Mouse (Mus musculus): ENCODE measurements around the gene Ube2q2.
"Not testable (repeated sequence)": the region's sequence is repeated elsewhere in the genome, so short reads cannot be mapped to it uniquely, and the experiment has no call there.

DNA sequence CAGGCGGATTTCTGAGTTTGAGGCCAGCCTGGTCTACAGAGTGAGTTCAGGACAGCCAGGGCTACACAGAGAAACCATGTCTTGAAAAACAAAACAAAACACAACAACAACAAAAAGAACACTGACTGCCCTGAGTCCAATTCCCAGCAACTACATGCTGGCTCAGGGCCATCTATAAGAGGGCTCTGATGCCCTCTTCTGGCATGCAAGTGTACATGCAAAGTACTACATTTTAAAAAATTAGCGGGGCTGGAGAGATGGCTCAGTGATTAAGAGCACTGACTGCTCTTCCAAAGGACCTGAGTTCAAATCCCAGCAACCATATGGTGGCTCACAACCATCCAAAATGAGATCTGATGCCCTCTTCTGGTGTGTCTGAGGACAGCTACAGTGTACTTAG is 103.4 kb downstream of the Ube2q2 start:
- not testable (repeated sequence) for TF ChIP-seq MYOD1 (IDR thresholded peaks at IDR 0.05; ENCODE audit: control insufficient read depth in 1 of 3, insufficient read length in 2 of 3, low read depth in 2 of 3); MYOG (IDR thresholded peaks at IDR 0.05; ENCODE audit: control insufficient read depth in 1 of 3, insufficient read depth in 1 of 3, insufficient read length in 2 of 3, low read depth in 2 of 3); CEBPB (IDR thresholded peaks at IDR 0.05; ENCODE audit: insufficient read depth, poor library complexity, severe bottlenecking); POLR2A (IDR thresholded peaks at IDR 0.05; ENCODE audit: insufficient read length, low read depth); MAX (IDR thresholded peaks at IDR 0.05; ENCODE audit: low read depth); TCF3 (IDR thresholded peaks at IDR 0.05; ENCODE audit: insufficient read length, low read depth); TCF12 (IDR thresholded peaks at IDR 0.05; ENCODE audit: insufficient read depth, poor library complexity, severe bottlenecking); POLR2AphosphoS2 (IDR thresholded peaks at IDR 0.05; ENCODE audit: insufficient read length, low read depth); E2F4 (IDR thresholded peaks at IDR 0.05; ENCODE audit: insufficient read depth); USF1 (IDR thresholded peaks at IDR 0.05; ENCODE audit: low read depth)
